Mouse (Mus musculus): ENCODE measurements around the gene Rhoq.

Gene Rhoq

GRCm38 (mm10) chr17:86962894-86963585, at the start of gene Rhoq:
TSS of gene Rhoq (plus strand) at chr17:86963082.
- DNase-seq (ENCODE audit: low read depth, low spot score), result peak; percentile 80

- no peak for DNase-seq (ENCODE audit: low read depth, low spot score)
These were observed 47.3 kb upstream of the Rhoq start for GRCm38 (mm10) chr17:86915540-86915939.

GRCm38 (mm10) chr17:86917048-86917447, 45.8 kb upstream of the Rhoq start, which contains the start of gene Tmem247:
TSS of gene Tmem247 (plus strand) at chr17:86917348.
- DNase-seq (ENCODE audit: low read depth, low spot score), result no peak

- no peak for DNase-seq (ENCODE audit: low read depth, low spot score)
These were observed 44.1 kb upstream of the Rhoq start for GRCm38 (mm10) chr17:86918786-86919185.

- DNase-seq (ENCODE audit: low read depth, low spot score), result no peak
These were observed 43.2 kb upstream of the Rhoq start for GRCm38 (mm10) chr17:86919729-86920128.

- DNase-seq (ENCODE audit: low read depth, low spot score), result no peak
These were observed 38.2 kb upstream of the Rhoq start for GRCm38 (mm10) chr17:86924679-86925078.

- DNase-seq (ENCODE audit: low read depth, low spot score), result no peak
These were observed 36.0 kb upstream of the Rhoq start for GRCm38 (mm10) chr17:86926836-86927235.

GRCm38 (mm10) chr17:86929355-86929754, 33.5 kb upstream of the Rhoq start:
- no peak for DNase-seq (ENCODE audit: low read depth, low spot score)

GRCm38 (mm10) chr17:86929981-86930380, 32.9 kb upstream of the Rhoq start:
- no peak for DNase-seq (ENCODE audit: low read depth, low spot score)

GRCm38 (mm10) chr17:86932896-86933295, 30.0 kb upstream of the Rhoq start:
- DNase-seq (ENCODE audit: low read depth, low spot score), result no peak

DNA sequence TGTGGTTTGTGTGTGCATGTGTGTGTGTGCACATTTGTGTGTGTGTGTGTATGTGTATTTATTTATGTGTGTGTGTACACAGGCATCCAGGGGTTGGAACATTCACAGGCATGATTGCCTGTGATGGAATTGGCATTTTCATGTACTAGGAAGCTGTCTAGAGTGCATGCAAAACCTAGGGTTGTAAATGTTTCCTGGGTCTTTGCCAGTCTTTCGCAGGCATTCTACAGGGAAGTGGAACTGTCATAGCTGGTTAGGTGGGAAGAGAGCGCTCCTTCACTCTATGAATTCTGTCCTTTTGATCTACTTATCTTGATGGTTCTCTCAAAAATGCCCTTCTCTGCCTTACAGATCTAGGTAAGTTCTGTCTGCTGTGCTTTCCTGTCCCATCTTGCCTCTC, 25.8 kb upstream of the Rhoq start:
- no peak for DNase-seq (ENCODE audit: low read depth, low spot score)

DNA sequence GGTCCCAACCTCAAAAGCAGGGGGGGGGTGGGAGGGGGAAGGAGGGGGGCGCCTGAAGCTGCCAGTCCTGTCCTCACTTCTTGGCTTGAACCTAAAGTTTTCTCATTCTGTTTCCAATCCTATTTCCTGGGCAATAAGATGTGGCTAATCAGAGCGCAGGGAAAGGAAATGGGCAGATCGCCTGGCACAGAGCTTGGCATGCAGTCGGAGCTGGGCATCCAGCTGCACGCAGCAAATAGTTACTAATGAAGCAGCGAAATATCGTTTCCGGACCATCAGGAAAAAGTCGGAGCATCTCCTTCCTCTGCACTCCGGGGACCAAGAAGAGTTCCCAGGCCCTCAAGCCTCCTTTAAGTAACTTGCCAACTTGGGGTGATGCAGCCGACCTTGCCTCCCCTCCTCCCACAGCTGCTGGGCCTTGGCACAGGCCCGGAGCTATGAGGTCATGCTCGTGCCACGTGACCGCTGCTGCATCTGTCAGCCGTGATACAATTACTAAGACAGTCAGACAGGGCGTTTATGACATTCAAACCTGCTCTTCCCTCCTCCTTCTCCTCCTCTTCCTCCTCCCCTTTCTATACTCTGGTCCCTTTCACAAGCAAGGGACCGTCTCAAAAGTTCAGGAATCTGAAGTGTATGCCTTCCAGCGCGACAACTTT, 25.3 kb upstream of the Rhoq start:
- DNase-seq (ENCODE audit: low read depth, low spot score), result peak; percentile 47

GRCm38 (mm10) chr17:86938683-86939082, 24.2 kb upstream of the Rhoq start:
- DNase-seq (ENCODE audit: low read depth, low spot score), result no peak

GRCm38 (mm10) chr17:86942112-86942511, 20.8 kb upstream of the Rhoq start:
- DNase-seq (ENCODE audit: low read depth, low spot score), result no peak

- no peak for DNase-seq (ENCODE audit: low read depth, low spot score)
These were observed 19.7 kb upstream of the Rhoq start for GRCm38 (mm10) chr17:86943158-86943557.

DNA sequence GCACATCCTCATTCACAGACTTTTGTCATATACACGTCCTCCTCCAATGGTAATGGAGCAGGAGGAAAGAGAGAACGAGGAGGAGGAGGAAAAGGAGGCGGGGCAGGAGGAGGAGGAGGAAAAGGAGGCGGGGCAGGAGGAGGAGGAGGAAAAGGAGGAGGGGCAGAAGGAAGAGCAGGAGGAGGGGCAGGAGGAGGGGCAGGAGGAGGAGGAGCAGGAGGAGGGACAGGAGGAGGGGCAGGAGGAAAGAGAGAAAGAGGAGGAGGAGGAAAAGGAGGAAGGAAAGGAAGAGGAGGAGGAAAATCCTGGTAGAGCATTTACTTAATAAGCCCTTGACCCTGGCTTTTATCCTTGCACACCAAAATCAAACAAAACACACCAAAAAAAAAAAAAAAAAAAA, 16.8 kb upstream of the Rhoq start:
- DNase-seq (ENCODE audit: low read depth, low spot score), result no peak

- DNase-seq (ENCODE audit: low read depth, low spot score), result no peak
These were observed 14.8 kb upstream of the Rhoq start, which contains the start of gene Atp6v1e2 for GRCm38 (mm10) chr17:86947840-86948796. TSS of gene Atp6v1e2 (minus strand) at chr17:86947897.

GRCm38 (mm10) chr17:86948801-86949200, 14.1 kb upstream of the Rhoq start:
- no peak for DNase-seq (ENCODE audit: low read depth, low spot score)

GRCm38 (mm10) chr17:86957239-86957638, 5.6 kb upstream of the Rhoq start:
- DNase-seq (ENCODE audit: low read depth, low spot score), result no peak

DNA sequence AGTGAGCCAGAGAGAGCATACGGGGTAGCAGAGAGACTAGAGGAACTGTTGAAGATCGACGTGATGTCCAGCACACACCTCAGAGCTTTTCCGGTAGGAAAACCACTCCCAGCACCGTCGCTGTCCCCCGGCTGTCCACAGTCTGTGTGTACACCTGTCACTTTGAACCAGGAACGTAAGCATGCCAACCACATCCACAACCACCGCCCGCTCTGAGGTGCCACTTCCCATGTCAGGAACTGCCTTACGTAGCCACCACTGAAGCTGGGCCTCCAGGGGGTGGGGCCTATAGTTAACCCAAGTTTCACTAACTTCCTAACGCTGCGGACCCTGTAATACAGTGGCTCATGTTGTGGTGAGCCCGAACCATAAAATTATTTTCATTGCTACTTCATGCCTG, 4.9 kb upstream of the Rhoq start:
- peak; percentile 80 for DNase-seq (ENCODE audit: low read depth, low spot score)

GRCm38 (mm10) chr17:86961301-86961841, 1.5 kb upstream of the Rhoq start:
- DNase-seq (ENCODE audit: low read depth, low spot score), result no peak

Data from CD4-positive helper T cell, adult 2 months (primary cell).